Mouse (Mus musculus): ENCODE measurements around the gene Suz12. TPM values are rescaled to one million over a fixed set of nuclear protein-coding genes. Genes with fewer than 3 reads are reported as not detected.
A peak's percentile ranks its signal among the peaks of the same experiment; 100 is the strongest.

Gene Suz12
- polyA plus RNA-seq, 1 experiment from 2014 or later, result 14.2 TPM

- Histone ChIP-seq H3K9ac (ENCODE audit: low read depth, low read length) (peak within 1 kb of the TSS; percentile 95), H3K27ac (ENCODE audit: low read depth, low read length) (peak within 1 kb of the TSS; percentile 96), H3K36me3 (ENCODE audit: control insufficient read depth, insufficient read depth) (no peaks in the 10 kb centered on the region), H3K4me1 (replicated peaks; ENCODE audit: control insufficient read depth, insufficient read depth, low read length) (no peaks in the 10 kb centered on the region), H3K9me3 (ENCODE audit: control insufficient read depth) (no peaks in the 10 kb centered on the region), H3K27me3 (replicated peaks; ENCODE audit: control insufficient read depth, insufficient read depth, low read length) (no peaks in the 10 kb centered on the region), H3K4me2 (replicated peaks; ENCODE audit: low read depth) (peak within 1 kb of the TSS; percentile 94), H3K4me3 (ENCODE audit: low read depth, low read length) (peak within 1 kb of the TSS; percentile 86)
- WGBS, result 1% methylated on average over 55 of the region's 55 CpGs
- ATAC-seq, result peak; percentile 90
- TF ChIP-seq CTCF (IDR thresholded peaks at IDR 0.05; ENCODE audit: low read depth), result peak; percentile 65
These were observed 88.2 kb downstream of the Suz12 start, which contains the start of gene Crlf3 for GRCm38 (mm10) chr11:80080826-80081728. Gene Crlf3 (minus strand): TSS chr11:80080991.

- Histone ChIP-seq H3K27ac (ENCODE audit: low read depth, low read length) (peak overlapping the region; percentile 96; the same call in 1 of the 2 replicates), H3K9ac (ENCODE audit: low read depth, low read length) (no peak overlapping the region), H3K36me3 (ENCODE audit: control insufficient read depth, insufficient read depth) (no peaks in the 10 kb centered on the region), H3K4me2 (replicated peaks; ENCODE audit: low read depth) (peak overlapping the region; percentile 94), H3K4me1 (replicated peaks; ENCODE audit: control insufficient read depth, insufficient read depth, low read length) (no peaks in the 10 kb centered on the region), H3K4me3 (ENCODE audit: low read depth, low read length) (no peak overlapping the region; the same call in 1 of the 2 replicates), H3K27me3 (replicated peaks; ENCODE audit: control insufficient read depth, insufficient read depth, low read length) (no peaks in the 10 kb centered on the region), H3K9me3 (ENCODE audit: control insufficient read depth) (no peaks in the 10 kb centered on the region)
- no peak for TF ChIP-seq CTCF (IDR thresholded peaks at IDR 0.05; ENCODE audit: low read depth)
- no peak for ATAC-seq
- WGBS, result 54% methylated on average over 7 of the region's 7 CpGs
These were observed 88.9 kb downstream of the Suz12 start for GRCm38 (mm10) chr11:80081786-80082319.

Other genes with a start within 250 kb of the Suz12 start
- gene Utp6, start 30.7 kb upstream of the Suz12 start, polyA plus RNA-seq (2015; fragmentation: Nextera tagmentation; extraction: Ambion mirVana), result 24.4 and 24.5 TPM in 2 replicates
- gene Crlf3, start 87.9 kb downstream of the Suz12 start, polyA plus RNA-seq (2015; fragmentation: Nextera tagmentation; extraction: Ambion mirVana), result 13.2 and 14.2 TPM in 2 replicates
- gene Atad5, start 96.3 kb downstream of the Suz12 start, polyA plus RNA-seq (2015; fragmentation: Nextera tagmentation; extraction: Ambion mirVana), result 2.2 and 2.4 TPM in 2 replicates
- gene Tefm, start 149.1 kb downstream of the Suz12 start, polyA plus RNA-seq (2015; fragmentation: Nextera tagmentation; extraction: Ambion mirVana), result 15.0 and 16.3 TPM in 2 replicates
- 11.7 and 11.9 TPM in 2 replicates for gene Adap2, start 161.0 kb downstream of the Suz12 start, polyA plus RNA-seq (2015; fragmentation: Nextera tagmentation; extraction: Ambion mirVana)
- 8.9 and 9.1 TPM in 2 replicates for gene Rnf135, start 190.7 kb downstream of the Suz12 start, polyA plus RNA-seq (2015; fragmentation: Nextera tagmentation; extraction: Ambion mirVana)
- 20.7 and 21.3 TPM in 2 replicates for gene Rhot1, start 215.9 kb downstream of the Suz12 start, polyA plus RNA-seq (2015; fragmentation: Nextera tagmentation; extraction: Ambion mirVana)